Mouse (Mus musculus): ENCODE measurements around the gene Slc29a2. TPM values are rescaled to one million over a fixed set of nuclear protein-coding genes. Genes with fewer than 3 reads are reported as not detected.
A peak's percentile ranks its signal among the peaks of the same experiment; 100 is the strongest.
"Not testable (repeated sequence)": the region's sequence is repeated elsewhere in the genome, so short reads cannot be mapped to it uniquely, and the experiment has no call there.

Gene Slc29a2
- polyA plus RNA-seq, 1 experiment from 2014 or later: 15.4 TPM

DNA sequence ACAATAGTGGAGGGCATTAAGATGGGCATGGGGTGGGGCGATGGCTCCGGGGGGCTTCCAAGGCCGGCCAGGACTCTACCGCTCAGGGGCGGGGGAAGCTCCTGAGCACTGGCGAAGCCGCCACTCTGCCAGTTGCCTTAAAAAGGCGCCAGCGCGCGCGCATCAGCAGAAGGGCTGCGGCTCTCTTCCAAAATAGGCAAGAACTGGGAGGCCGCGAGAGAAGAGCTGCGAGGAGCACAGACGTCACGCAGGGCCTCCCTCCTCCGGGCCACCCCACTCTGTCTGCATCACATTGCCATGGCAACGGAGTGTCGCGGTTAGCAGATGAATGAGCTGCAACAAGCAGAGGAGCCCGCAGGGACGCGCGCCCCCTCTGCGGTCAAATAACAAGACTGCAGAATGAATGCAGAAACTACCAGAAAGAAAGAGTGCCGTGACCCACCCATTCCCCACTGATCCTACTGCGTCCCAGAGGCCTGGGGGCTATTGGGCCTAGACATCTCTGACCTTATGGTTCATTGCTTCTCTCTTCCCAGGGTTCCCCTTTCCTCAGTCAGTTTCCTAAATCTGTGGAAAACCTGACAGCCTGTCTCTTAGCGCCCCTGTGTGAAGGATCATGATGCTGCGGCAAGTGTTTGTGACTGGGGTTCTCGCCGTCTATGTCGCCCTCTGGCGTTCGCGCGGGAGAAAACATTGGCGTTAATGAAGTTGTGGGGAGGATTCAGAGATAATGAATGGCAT is 21.8 kb upstream of the Slc29a2 start:
- peak; percentile 99 for ATAC-seq (ENCODE audit: low FRiP score, low read depth)
- H3K9ac ChIP-seq: peak overlapping the region; percentile 47
- peaks cover 46% of the 10 kb centered on the region for H3K4me1 ChIP-seq (replicated peaks)
- H3K9me3 ChIP-seq: no peaks in the 10 kb centered on the region
- WGBS: under 1% methylated on average over 39 of the region's 39 CpGs
- peak overlapping the region; percentile 93 for H3K27ac ChIP-seq (replicated peaks)
- no peaks in the 10 kb centered on the region for H3K27me3 ChIP-seq
- peak overlapping the region; percentile 67 for H3K4me2 ChIP-seq
- peak overlapping the region; percentile 37 for H3K4me3 ChIP-seq
- H3K36me3 ChIP-seq: no peaks in the 10 kb centered on the region

DNA sequence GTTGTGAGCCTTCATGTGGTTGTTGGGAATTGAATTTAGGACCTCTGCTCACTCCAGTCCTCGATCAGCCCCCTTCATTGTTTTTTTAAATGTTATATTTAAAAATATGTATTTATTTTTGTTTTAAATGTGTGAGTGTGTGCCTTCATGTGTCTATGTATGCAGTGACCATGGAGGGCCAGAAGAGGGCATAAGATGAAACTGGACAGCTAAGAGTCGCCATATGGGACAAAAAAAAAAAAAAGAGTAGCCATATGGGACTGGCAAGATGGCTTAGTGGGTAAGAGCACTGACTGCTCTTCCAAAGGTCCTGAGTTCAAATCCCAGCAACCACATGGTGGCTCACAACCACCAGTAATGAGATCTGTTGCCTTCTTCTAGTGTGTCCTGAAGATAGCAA is 20.0 kb upstream of the Slc29a2 start:
- 54% methylated on average over 2 of the region's 2 CpGs for WGBS

DNA sequence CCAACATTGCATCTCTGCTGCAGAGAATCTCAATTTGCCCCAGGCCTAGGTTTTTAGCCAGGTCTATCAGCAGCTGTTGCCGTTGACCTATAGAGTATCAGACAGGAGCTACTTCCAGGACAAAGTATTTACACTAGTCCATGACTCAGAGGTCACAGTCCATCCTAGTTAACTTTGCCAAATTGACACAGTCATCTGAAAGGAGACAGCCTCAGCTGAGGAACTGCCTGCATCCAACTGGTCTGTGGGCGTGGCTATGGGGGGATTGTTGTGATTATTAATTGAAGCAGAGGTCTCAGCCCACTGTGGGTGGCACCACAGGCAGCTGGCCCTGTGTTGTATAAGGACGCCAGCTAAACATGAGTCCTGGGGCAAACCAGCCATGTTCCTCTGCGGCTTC is 18.7 kb upstream of the Slc29a2 start:
- H3K36me3 ChIP-seq: no peaks in the 10 kb centered on the region
- no peak overlapping the region for H3K27ac ChIP-seq (replicated peaks)
- peaks cover 22% of the 10 kb centered on the region for H3K4me1 ChIP-seq (replicated peaks)

More for the DNA sequence above, 20.0 kb upstream of the Slc29a2 start:
- not testable (repeated sequence) for H3K9me3 ChIP-seq; ATAC-seq (ENCODE audit: low FRiP score, low read depth); H3K9ac ChIP-seq; H3K4me2 ChIP-seq; H3K27ac ChIP-seq (replicated peaks); H3K36me3 ChIP-seq; H3K4me3 ChIP-seq; H3K27me3 ChIP-seq
- H3K4me1 ChIP-seq (replicated peaks): peaks cover 35% of the 10 kb centered on the region

DNA sequence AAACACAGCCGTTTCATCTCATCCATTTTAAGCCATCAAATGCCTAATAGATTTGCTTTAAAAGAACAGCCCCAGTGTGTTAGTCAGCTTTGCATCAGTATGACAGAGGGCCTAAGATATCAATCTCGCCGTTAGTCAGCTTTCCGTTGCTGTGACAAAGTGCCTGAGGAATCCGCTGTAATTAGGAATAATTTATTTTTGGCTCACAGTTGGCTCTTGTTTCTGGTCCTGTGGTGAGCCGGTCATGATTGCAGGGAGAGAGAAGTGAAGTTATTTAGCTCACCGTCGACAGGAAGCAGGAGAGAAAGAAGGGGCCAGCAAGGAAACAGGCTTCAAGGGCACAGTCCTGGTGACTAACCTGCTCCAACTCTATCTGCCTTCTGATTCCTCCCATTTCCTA is 10.5 kb upstream of the Slc29a2 start:
- no peak for ATAC-seq (ENCODE audit: low FRiP score, low read depth)
- Histone ChIP-seq H3K4me3 (no peak overlapping the region), H3K4me1 (replicated peaks) (no peaks in the 10 kb centered on the region), H3K27ac (replicated peaks) (no peak overlapping the region), H3K27me3 (no peaks in the 10 kb centered on the region), H3K9ac (no peak overlapping the region), H3K36me3 (no peaks in the 10 kb centered on the region), H3K4me2 (no peak overlapping the region), H3K9me3 (no peaks in the 10 kb centered on the region)
- WGBS: 67% methylated on average over 8 of the region's 8 CpGs

More for the DNA sequence above, 18.7 kb upstream of the Slc29a2 start:
- no peaks in the 10 kb centered on the region for H3K9me3 ChIP-seq
- H3K4me3 ChIP-seq: no peak overlapping the region
- 67% methylated on average over 4 of the region's 4 CpGs for WGBS
- no peak for ATAC-seq (ENCODE audit: low FRiP score, low read depth)
- no peak overlapping the region for H3K9ac ChIP-seq
- H3K27me3 ChIP-seq: no peaks in the 10 kb centered on the region
- H3K4me2 ChIP-seq: no peak overlapping the region

DNA sequence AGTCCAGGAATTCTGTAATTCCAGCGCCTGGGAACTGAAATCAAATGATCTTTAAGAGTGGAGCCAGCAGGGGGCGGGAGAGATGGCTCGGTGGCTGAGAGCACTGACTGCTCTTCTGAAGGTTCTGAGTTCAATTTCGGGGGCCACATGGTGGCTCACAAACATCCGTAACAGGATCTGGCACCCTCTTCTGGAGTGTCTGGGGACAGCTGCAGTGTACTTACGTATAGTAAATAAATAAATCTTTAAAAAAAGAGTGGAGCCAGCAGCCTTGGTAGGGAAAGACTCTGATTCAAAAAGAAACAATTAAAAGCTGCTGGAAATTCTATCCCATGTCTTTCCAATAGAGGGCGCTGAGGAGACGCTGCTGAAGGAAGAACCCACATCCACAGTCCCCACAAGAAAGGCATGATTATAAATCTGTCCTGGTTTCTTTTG is 8.7 kb upstream of the Slc29a2 start:
- Histone ChIP-seq H3K4me1 (replicated peaks) (no peaks in the 10 kb centered on the region), H3K9me3 (no peaks in the 10 kb centered on the region), H3K4me3 (no peak overlapping the region), H3K27ac (replicated peaks) (no peak overlapping the region), H3K27me3 (no peaks in the 10 kb centered on the region), H3K4me2 (no peak overlapping the region), H3K9ac (no peak overlapping the region), H3K36me3 (no peaks in the 10 kb centered on the region)
- ATAC-seq (ENCODE audit: low FRiP score, low read depth): no peak
- 18% methylated on average over 8 of the region's 8 CpGs for WGBS

DNA sequence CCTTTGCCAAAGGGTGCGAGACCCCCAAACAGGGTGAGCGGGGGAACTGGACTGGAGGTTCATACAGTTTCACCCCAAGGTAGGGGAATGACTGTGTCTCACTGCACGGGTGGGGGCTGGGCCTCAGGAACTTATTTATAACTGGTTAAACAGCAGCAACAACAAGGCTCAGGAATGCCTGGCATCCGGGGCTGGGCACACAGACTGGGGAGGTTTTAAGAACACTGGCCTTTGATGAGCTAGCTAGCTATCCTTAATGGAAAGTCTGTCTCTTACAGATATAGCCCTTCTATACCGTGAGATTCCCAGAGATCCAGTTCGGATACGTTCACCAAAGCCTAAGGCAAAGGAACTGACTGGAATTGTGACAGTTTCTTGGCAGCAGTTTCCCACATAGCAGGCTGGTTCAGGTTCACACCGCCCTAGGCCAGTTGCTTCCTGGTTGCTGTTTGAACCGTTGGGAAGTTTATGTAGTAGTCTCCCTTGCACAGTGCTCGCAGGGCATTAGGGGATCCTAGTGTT is 7.4 kb upstream of the Slc29a2 start:
- ATAC-seq (ENCODE audit: low FRiP score, low read depth): peak; percentile 68; the same call in 1 of the 2 replicates
- no peaks in the 10 kb centered on the region for H3K27me3 ChIP-seq
- H3K36me3 ChIP-seq: no peaks in the 10 kb centered on the region
- no peaks in the 10 kb centered on the region for H3K9me3 ChIP-seq
- H3K4me1 ChIP-seq (replicated peaks): no peaks in the 10 kb centered on the region
- H3K27ac ChIP-seq (replicated peaks): no peak overlapping the region
- 38% methylated on average over 10 of the region's 10 CpGs for WGBS
- H3K9ac ChIP-seq: no peak overlapping the region
- no peak overlapping the region for H3K4me3 ChIP-seq
- no peak overlapping the region for H3K4me2 ChIP-seq

DNA sequence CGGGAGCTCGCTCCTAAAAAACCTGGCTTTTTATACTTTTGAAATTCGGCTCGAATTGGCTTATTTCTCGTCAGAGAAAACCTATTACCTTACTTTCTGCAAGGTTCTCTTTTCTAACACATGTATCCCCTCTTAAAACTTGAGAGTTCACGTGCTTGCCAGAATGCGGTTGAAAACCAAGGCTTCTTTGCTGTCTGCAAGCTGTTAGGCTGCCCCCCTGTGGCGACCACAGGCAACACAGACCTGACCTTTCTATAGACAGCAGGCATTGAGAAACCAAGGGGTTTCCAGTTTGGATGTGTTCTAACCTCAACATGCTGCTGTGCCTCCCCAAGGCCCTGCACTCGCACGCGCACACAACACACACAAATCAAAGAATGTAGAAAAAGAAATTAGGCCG is 6.9 kb upstream of the Slc29a2 start:
- Histone ChIP-seq H3K36me3 (no peaks in the 10 kb centered on the region), H3K27me3 (no peaks in the 10 kb centered on the region), H3K4me3 (no peak overlapping the region), H3K9me3 (no peaks in the 10 kb centered on the region), H3K4me1 (replicated peaks) (no peaks in the 10 kb centered on the region), H3K9ac (no peak overlapping the region), H3K4me2 (no peak overlapping the region), H3K27ac (replicated peaks) (no peak overlapping the region)
- 22% methylated on average over 12 of the region's 12 CpGs for whole genome bisulfite sequencing
- ATAC-seq (ENCODE audit: low FRiP score, low read depth): no peak

DNA sequence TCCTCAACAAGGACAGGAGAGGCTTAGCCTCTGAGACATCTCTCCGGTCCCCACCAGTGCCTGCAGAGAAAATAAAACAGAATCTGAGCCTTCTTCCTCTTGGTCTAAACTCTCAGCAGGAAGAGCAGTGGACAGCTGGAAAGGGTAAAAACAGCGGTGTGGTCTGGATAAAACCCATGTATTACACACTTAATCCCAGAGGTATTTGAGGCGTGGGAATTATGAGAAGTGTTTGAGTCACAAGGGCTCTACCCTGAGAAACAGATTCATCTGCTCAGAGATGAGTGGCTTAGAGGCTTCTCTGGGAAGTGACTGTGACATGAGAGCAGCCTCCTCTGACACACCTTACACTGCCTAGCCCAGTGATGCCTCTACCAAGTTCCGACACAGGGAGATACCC is 6.0 kb upstream of the Slc29a2 start:
- no peak overlapping the region for H3K4me3 ChIP-seq
- ATAC-seq (ENCODE audit: low FRiP score, low read depth): no peak
- no peaks in the 10 kb centered on the region for H3K36me3 ChIP-seq
- no peaks in the 10 kb centered on the region for H3K4me1 ChIP-seq (replicated peaks)
- WGBS: 84% methylated on average over 4 of the region's 4 CpGs
- no peak overlapping the region for H3K4me2 ChIP-seq
- H3K27ac ChIP-seq (replicated peaks): no peak overlapping the region
- no peaks in the 10 kb centered on the region for H3K9me3 ChIP-seq
- H3K9ac ChIP-seq: no peak overlapping the region
- H3K27me3 ChIP-seq: no peaks in the 10 kb centered on the region

DNA sequence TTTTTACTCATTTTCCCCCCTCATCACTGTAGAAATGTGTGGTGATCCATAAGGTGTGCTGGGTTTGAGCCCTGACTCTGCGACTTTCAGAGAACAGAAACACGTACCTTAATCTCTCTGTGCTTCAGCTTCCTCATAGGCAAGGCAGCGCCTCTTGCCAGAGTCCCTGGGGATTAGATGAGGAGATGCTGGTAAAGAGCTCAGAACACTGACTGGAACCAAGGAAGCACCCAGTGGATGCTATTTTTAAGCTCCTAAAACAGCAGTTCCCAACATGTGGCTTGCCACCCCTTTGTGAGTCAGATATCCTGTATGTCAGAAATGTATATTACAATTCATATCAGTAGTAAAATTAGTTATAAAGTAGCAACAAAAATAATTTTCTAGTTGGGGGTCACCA is 5.5 kb upstream of the Slc29a2 start:
- no peaks in the 10 kb centered on the region for H3K36me3 ChIP-seq
- H3K4me3 ChIP-seq: no peak overlapping the region
- WGBS: 87% methylated on average over 3 of the region's 3 CpGs
- H3K27me3 ChIP-seq: no peaks in the 10 kb centered on the region
- no peak overlapping the region for H3K9ac ChIP-seq
- no peak overlapping the region for H3K4me2 ChIP-seq
- H3K27ac ChIP-seq (replicated peaks): no peak overlapping the region
- no peaks in the 10 kb centered on the region for H3K9me3 ChIP-seq
- ATAC-seq (ENCODE audit: low FRiP score, low read depth): no peak
- H3K4me1 ChIP-seq (replicated peaks): peaks cover under 1% of the 10 kb centered on the region; the same call in 1 of the 2 replicates

DNA sequence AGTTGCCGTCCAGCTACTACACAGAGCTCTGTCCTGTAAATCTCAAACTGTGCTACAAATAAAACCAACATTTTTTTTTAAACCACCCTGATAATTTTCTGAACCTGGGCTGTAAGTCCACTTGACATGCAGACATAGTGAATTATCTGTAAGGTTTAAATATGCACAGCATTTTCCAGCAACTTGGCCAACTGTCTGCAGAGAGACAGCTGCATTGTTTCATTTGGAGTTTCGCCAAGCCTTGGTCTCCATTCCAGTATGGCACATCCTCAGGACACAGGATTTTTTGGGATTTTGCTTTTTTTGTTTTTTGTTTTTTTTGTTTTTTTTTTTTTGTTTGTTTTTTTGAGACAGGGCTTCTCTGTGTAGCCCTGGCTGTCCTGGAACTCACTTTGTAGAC is 2.2 kb upstream of the Slc29a2 start:
- Histone ChIP-seq H3K27me3 (no peaks in the 10 kb centered on the region), H3K9me3 (no peaks in the 10 kb centered on the region), H3K4me1 (replicated peaks) (peaks cover 19% of the 10 kb centered on the region), H3K4me3 (no peak overlapping the region), H3K4me2 (no peak overlapping the region), H3K9ac (no peak overlapping the region), H3K36me3 (no peaks in the 10 kb centered on the region), H3K27ac (replicated peaks) (no peak overlapping the region)
- ATAC-seq (ENCODE audit: low FRiP score, low read depth): no peak
- 82% methylated on average over 2 of the region's 2 CpGs for WGBS

DNA sequence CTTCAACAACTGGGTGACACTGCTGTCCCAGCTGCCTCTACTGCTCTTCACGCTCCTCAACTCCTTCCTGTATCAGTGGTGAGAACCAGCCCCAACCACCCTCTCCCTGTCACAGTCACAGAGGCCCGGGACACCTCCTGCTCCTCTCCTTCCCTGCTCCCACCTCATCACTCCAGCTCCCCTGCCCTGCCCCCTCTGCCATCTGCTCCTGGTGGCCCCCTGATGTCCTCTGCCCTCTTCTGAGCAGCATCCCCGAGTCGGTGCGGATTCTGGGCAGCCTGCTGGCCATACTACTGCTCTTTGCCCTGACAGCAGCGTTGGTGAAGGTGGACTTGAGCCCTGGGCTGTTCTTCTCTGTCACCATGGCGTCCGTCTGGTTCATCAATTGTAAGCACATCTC is 2.5 kb downstream of the Slc29a2 start:
- Histone ChIP-seq H3K9me3 (no peaks in the 10 kb centered on the region), H3K4me3 (no peak overlapping the region), H3K9ac (no peak overlapping the region), H3K4me1 (replicated peaks) (peaks cover 19% of the 10 kb centered on the region), H3K36me3 (peaks cover 13% of the 10 kb centered on the region), H3K27me3 (no peaks in the 10 kb centered on the region), H3K4me2 (no peak overlapping the region), H3K27ac (replicated peaks) (no peak overlapping the region)
- 84% methylated on average over 8 of the region's 8 CpGs for WGBS
- ATAC-seq (ENCODE audit: low FRiP score, low read depth): no peak

DNA sequence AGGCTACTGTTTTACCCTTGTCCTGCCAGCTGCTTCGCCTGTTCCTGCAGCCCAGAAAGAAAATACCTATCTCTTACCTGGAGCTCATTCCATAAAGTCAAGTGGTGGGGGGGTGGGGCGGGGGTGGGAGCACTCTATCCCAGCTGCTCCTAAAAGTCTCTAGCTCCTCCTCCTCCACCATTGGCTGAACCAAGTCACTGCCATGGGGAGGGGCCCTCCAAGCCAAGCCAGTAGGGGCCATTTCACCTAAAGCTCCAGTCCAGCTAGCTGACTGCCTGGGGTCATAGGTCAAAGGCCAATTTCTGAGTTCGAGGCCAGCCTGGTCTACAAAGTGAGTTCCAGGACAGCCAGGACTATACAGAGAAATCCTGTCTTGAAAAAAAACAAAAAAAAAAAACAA is 9.0 kb downstream of the Slc29a2 start:
- ATAC-seq (ENCODE audit: low FRiP score, low read depth): no peak

More for the DNA sequence above, 9.0 kb downstream of the Slc29a2 start:
- H3K27ac ChIP-seq (replicated peaks): no peak overlapping the region
- no peak overlapping the region for H3K9ac ChIP-seq
- no peak overlapping the region for H3K4me3 ChIP-seq
- no peaks in the 10 kb centered on the region for H3K9me3 ChIP-seq
- no peaks in the 10 kb centered on the region for H3K27me3 ChIP-seq
- peaks cover 3% of the 10 kb centered on the region; the same call in 1 of the 2 replicates for H3K4me1 ChIP-seq (replicated peaks)
- H3K36me3 ChIP-seq: peaks cover 13% of the 10 kb centered on the region
- no peak overlapping the region for H3K4me2 ChIP-seq
- WGBS: 86% methylated on average over 3 of the region's 3 CpGs
